Mouse (Mus musculus) layer of hippocampus, postnatal 14 days (tissue): ENCODE results near the gene Lemd1. TPM values are rescaled to one million over a fixed set of nuclear protein-coding genes. Genes with fewer than 3 reads are reported as not detected.
"Not testable (repeated sequence)": the region's sequence is repeated elsewhere in the genome, so short reads cannot be mapped to it uniquely, and the experiment has no call there.

Experiments
- DNase-seq, 2 experiments: peaks; one replicate each; pipeline ENCODE4 v3.0.0; 2021 to 2022; ENCODE audit warnings: low spot score in 2 of 2, mixed read lengths in 1 of 2
- total RNA-seq, 2 experiments: library from RNA; stranded (reverse); gene quantifications; 2 replicates each; pipeline ENCODE4 v1.2.3; 2021

Lemd1 gene
- total RNA-seq, 2 experiments from 2014 or later = 1.4 to 1.8 TPM

- no peak for DNase-seq
Observed at GRCm38 (mm10) chr1:132245010-132245409, 53.8 kb downstream of the Lemd1 start.

- peak in 1 of 2 experiments; percentile 42 for DNase-seq
Observed at GRCm38 (mm10) chr1:132246137-132246536, 54.9 kb downstream of the Lemd1 start.

- no peak for DNase-seq
Observed at GRCm38 (mm10) chr1:132246641-132247040, 55.4 kb downstream of the Lemd1 start.

- DNase-seq = no peak
Observed at GRCm38 (mm10) chr1:132254467-132254866, 63.2 kb downstream of the Lemd1 start.

GRCm38 (mm10) chr1:132260331-132260730, 69.1 kb downstream of the Lemd1 start:
- no peak for DNase-seq

- DNase-seq = no peak
Observed at GRCm38 (mm10) chr1:132261058-132261457, 69.8 kb downstream of the Lemd1 start.

GRCm38 (mm10) chr1:132263618-132264017, 72.4 kb downstream of the Lemd1 start:
- DNase-seq = no peak

GRCm38 (mm10) chr1:132264577-132264976, 73.3 kb downstream of the Lemd1 start:
- no peak for DNase-seq

- no peak for DNase-seq
Observed at GRCm38 (mm10) chr1:132265211-132265859, 74.1 kb downstream of the Lemd1 start.

- no peak for DNase-seq
Observed at GRCm38 (mm10) chr1:132265936-132266335, 74.7 kb downstream of the Lemd1 start.

- no peak for DNase-seq
Observed at GRCm38 (mm10) chr1:132266791-132267557, 75.7 kb downstream of the Lemd1 start.

GRCm38 (mm10) chr1:132267959-132268358, 76.7 kb downstream of the Lemd1 start:
- DNase-seq = no peak

- DNase-seq = no peak
Observed at GRCm38 (mm10) chr1:132268418-132269060, 77.3 kb downstream of the Lemd1 start.

GRCm38 (mm10) chr1:132271237-132271636, 80.0 kb downstream of the Lemd1 start:
- no peak for DNase-seq

GRCm38 (mm10) chr1:132276694-132277093, 85.5 kb downstream of the Lemd1 start:
- no peak for DNase-seq

GRCm38 (mm10) chr1:132277124-132277523, 85.9 kb downstream of the Lemd1 start:
- DNase-seq = no peak

GRCm38 (mm10) chr1:132280636-132281035, 89.4 kb downstream of the Lemd1 start:
- DNase-seq = not testable (repeated sequence)

GRCm38 (mm10) chr1:132281523-132282176, 90.4 kb downstream of the Lemd1 start:
- no peak for DNase-seq

- DNase-seq = no peak
Observed at GRCm38 (mm10) chr1:132282177-132282536, 90.9 kb downstream of the Lemd1 start.

- DNase-seq = no peak
Observed at GRCm38 (mm10) chr1:132283018-132283417, 91.8 kb downstream of the Lemd1 start.

GRCm38 (mm10) chr1:132286735-132287134, 95.5 kb downstream of the Lemd1 start:
- no peak for DNase-seq

- no peak for DNase-seq
Observed at GRCm38 (mm10) chr1:132287445-132287844, 96.2 kb downstream of the Lemd1 start.
